Mouse (Mus musculus) neural tube, embryonic 15.5 days (tissue): Measurements from ENCODE around the gene Fbrsl1. TPM values are rescaled to one million over a fixed set of nuclear protein-coding genes. Genes with fewer than 3 reads are reported as not detected.

Experiments used
- ATAC-seq: fragments of 200-750 bp; cut with Nextera tagmentation; 2 replicates; pipeline ENCODE4 v1.8.0; 2017; ENCODE audit warnings: mild to moderate bottlenecking, moderate TSS enrichment, moderate library complexity; ENCODE audit not compliant: low FRiP score
- H3K27ac ChIP-seq: fragments of 300-500 bp; sonication (generic); replicated peaks from 2 replicates; pipeline ENCODE4 v1.5.1; 2015; ENCODE audit warnings: mild to moderate bottlenecking, inconsistent platforms
- H3K27me3 ChIP-seq: fragments of 300-500 bp; sonication (generic); replicated peaks from 2 replicates; pipeline ENCODE4 v1.6.1; 2015; ENCODE audit warnings: inconsistent platforms
- H3K36me3 ChIP-seq: fragments of 300-500 bp; sonication (generic); 2 replicates; pipeline ENCODE4 v1.6.1; 2015; ENCODE audit warnings: inconsistent platforms
- H3K4me1 ChIP-seq: fragments of 300-500 bp; sonication (generic); 2 replicates; pipeline ENCODE4 v1.6.1; 2015; ENCODE audit warnings: inconsistent platforms
- H3K4me2 ChIP-seq: fragments of 300-500 bp; sonication (generic); 2 replicates; pipeline ENCODE4 v1.6.1; 2015; ENCODE audit warnings: inconsistent platforms, mild to moderate bottlenecking, moderate library complexity
- H3K4me3 ChIP-seq: fragments of 300-500 bp; sonication (generic); replicated peaks from 2 replicates; pipeline ENCODE4 v1.5.1; 2015; ENCODE audit warnings: mild to moderate bottlenecking, inconsistent platforms
- H3K9ac ChIP-seq: fragments of 300-500 bp; sonication (generic); replicated peaks from 2 replicates; pipeline ENCODE4 v1.6.1; 2015; ENCODE audit warnings: mild to moderate bottlenecking, inconsistent platforms
- H3K9me3 ChIP-seq: fragments of 300-500 bp; sonication (generic); replicated peaks from 2 replicates; pipeline ENCODE4 v1.6.1; 2016; ENCODE audit warnings: inconsistent platforms
- WGBS: fragments of 180-500 bp; shearing (Covaris S2); methylation state at CpG from one replicate; pipeline ENCODE4 v1.1.7; 2015; ENCODE audit warnings: mixed read lengths; 5-methylcytosine and 5-hydroxymethylcytosine counted together
- polyA plus RNA-seq: library from polyadenylated mRNA; unstranded; fragments of >200 nt; fragmentation: Nextera tagmentation; extraction: Ambion mirVana; gene quantifications from 2 replicates; pipeline ENCODE4 v1.2.1, GENCODE M21; 2015

Gene Fbrsl1
- polyA plus RNA-seq, 1 experiment from 2014 or later = 19.7 TPM

GRCm38 (mm10) chr5:110347006-110347405 lies 101.3 kb downstream of the Fbrsl1 start:
- Histone ChIP-seq H3K4me3 (no peak overlapping the region), H3K4me1 (peaks cover 15% of the 10 kb centered on the region), H3K36me3 (no peaks in the 10 kb centered on the region), H3K27me3 (peaks cover 8% of the 10 kb centered on the region), H3K4me2 (no peak overlapping the region), H3K27ac (no peak overlapping the region), H3K9me3 (no peaks in the 10 kb centered on the region), H3K9ac (no peak overlapping the region)
- ATAC-seq = no peak
- 84% methylated on average over 8 of the region's 8 CpGs for WGBS

DNA sequence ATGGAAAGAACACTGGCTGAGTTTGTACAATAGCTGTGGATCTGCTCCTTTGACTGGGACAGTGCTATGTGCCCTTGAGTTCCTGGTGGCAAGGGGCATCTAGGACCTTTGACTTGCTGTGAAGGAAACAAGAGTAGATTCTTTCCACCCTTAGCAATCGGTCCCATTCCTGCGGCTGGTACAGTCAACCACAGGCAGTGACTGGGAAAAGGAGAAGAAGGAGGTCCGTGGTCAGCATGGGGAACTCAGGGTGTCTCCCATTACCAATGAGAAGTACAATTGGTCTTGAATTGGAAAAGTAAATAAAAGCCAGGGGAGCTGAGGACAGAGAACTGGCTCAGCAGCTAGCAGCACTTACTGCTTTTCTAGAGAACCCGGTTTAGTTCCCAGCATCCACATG lies 102.8 kb downstream of the Fbrsl1 start:
- Histone ChIP-seq H3K27me3 (peaks cover 13% of the 10 kb centered on the region), H3K36me3 (no peaks in the 10 kb centered on the region), H3K4me1 (peaks cover 16% of the 10 kb centered on the region), H3K9me3 (no peaks in the 10 kb centered on the region), H3K27ac (no peak overlapping the region), H3K4me2 (no peak overlapping the region), H3K4me3 (no peak overlapping the region), H3K9ac (no peak overlapping the region)
- 86% methylated on average over 4 of the region's 4 CpGs for WGBS
- ATAC-seq = no peak

GRCm38 (mm10) chr5:110344524-110344923 lies 103.8 kb downstream of the Fbrsl1 start, which contains the start of gene Lrcol1:
Gene Lrcol1, plus strand, starts transcription at chr5:110344730.
- H3K27ac ChIP-seq = no peak within 1 kb of the TSS

DNA sequence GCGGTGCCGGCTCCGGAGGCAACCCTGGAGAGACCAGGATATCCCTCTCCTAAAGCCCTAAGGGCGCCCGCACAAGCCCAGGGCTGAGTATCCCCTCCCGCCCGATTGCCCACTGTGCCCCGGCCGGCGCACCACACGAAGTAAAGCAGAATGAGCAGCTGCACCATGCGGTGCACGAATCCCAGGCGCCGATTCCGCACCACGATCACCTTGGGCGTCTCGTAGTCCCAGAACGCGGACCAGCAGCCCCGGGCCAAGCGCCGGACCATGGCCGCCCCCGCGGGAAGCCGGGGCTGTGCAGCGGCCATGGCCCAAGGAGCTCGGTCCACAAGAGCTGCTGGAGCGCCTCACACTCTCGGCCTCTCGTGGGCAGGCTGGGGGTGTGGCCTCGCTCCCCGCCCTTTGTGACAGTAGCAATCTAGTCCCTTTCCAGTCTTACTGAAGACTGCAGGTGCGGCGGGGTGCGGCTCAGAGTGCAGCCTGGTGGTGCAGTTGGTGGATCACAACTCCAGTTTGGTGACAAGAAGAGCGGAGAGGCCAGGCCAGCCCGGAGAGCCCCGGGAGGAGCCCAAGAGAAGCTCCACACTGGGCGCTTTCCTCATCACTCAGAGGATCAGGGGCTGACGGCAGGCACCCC lies 105.5 kb downstream of the Fbrsl1 start, which contains the start of gene P2rx2:
Gene P2rx2 (minus strand): TSS at position 565 of the 637 bp plus-strand sequence.
- no peaks in the 10 kb centered on the region for H3K36me3 ChIP-seq
- peak within 1 kb of the TSS; percentile 55 for H3K4me3 ChIP-seq
- H3K9me3 ChIP-seq = no peaks in the 10 kb centered on the region
- peak; percentile 69 for ATAC-seq
- peaks cover 16% of the 10 kb centered on the region for H3K4me1 ChIP-seq
- peaks cover 13% of the 10 kb centered on the region for H3K27me3 ChIP-seq
- 1% methylated on average over 43 of the region's 43 CpGs for WGBS
- H3K27ac ChIP-seq = no peak within 1 kb of the TSS
- H3K4me2 ChIP-seq = peak within 1 kb of the TSS; percentile 99
- peak within 1 kb of the TSS; percentile 64 for H3K9ac ChIP-seq

More at GRCm38 (mm10) chr5:110344524-110344923, 103.8 kb downstream of the Fbrsl1 start, which contains the start of gene Lrcol1:
- no peak within 1 kb of the TSS for H3K9ac ChIP-seq
- WGBS = 83% methylated on average over 4 of the region's 4 CpGs
- peaks cover 16% of the 10 kb centered on the region for H3K4me1 ChIP-seq
- H3K4me2 ChIP-seq = no peak within 1 kb of the TSS
- no peaks in the 10 kb centered on the region for H3K36me3 ChIP-seq
- H3K27me3 ChIP-seq = peaks cover 13% of the 10 kb centered on the region
- no peak within 1 kb of the TSS for H3K4me3 ChIP-seq
- no peak for ATAC-seq
- H3K9me3 ChIP-seq = no peaks in the 10 kb centered on the region

- no peak overlapping the region for H3K9ac ChIP-seq
- WGBS = 96% methylated on average over 2 of the region's 2 CpGs
- H3K27ac ChIP-seq = no peak overlapping the region
- peaks cover 13% of the 10 kb centered on the region for H3K27me3 ChIP-seq
- ATAC-seq = no peak
- 0 out of 2 replicates have a peak, but pooled peaks cover 6% of the 10 kb centered on the region for H3K36me3 ChIP-seq
- H3K9me3 ChIP-seq = no peaks in the 10 kb centered on the region
- H3K4me2 ChIP-seq = no peak overlapping the region
- H3K4me3 ChIP-seq = no peak overlapping the region
- H3K4me1 ChIP-seq = peaks cover 16% of the 10 kb centered on the region
Observed at GRCm38 (mm10) chr5:110338792-110339191, 109.5 kb downstream of the Fbrsl1 start.

DNA sequence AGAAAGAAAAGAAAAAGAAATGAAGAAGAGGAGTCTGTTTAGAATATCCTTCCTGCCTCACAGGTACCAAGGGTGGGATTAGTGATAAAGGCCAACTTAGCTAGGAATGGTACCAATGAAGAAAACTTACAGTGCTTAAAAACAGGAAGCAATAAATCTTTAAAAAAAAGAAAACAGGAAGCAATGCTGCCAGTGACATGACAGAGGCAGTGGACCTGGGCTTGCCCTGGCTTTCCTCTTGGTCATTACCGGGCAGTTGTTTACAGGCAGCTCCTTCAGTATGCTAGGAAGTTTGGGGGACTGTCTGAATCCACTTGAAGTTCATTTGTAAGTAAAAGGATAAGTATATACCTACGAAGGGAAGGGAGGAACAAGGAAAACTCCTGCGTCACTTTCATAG lies 117.8 kb downstream of the Fbrsl1 start:
- WGBS = 87% methylated on average over 3 of the region's 3 CpGs
- no peak for ATAC-seq
- H3K4me3 ChIP-seq = no peak overlapping the region

DNA sequence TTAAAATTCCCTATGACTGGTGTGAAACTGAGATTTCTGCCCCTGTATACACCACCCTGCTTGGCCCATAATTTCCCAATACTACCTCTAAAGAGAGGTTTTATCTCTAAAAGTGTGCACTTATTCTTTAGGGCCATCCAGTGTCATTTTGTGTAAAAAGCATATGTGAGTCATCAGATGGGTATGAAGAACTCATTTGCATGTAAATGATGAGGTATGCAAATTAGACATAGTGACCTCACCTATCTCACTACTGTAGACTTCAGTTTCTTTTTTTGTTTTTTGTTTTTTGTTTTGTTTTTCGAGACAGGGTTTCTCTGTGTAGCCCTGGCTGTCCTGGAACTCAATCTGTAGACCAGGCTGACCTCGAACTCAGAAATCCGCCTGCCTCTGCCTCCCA lies 135.2 kb downstream of the Fbrsl1 start:
- no peaks in the 10 kb centered on the region for H3K4me1 ChIP-seq
- H3K4me3 ChIP-seq = no peak overlapping the region
- no peaks in the 10 kb centered on the region for H3K9me3 ChIP-seq
- H3K4me2 ChIP-seq = no peak overlapping the region
- WGBS = 93% methylated on average over 3 of the region's 3 CpGs
- H3K27me3 ChIP-seq = no peaks in the 10 kb centered on the region
- ATAC-seq = no peak
- no peak overlapping the region for H3K9ac ChIP-seq
- peaks cover 6% of the 10 kb centered on the region for H3K36me3 ChIP-seq
- H3K27ac ChIP-seq = no peak overlapping the region

More for the DNA sequence above, 117.8 kb downstream of the Fbrsl1 start:
- H3K9ac ChIP-seq = no peak overlapping the region
- no peaks in the 10 kb centered on the region for H3K9me3 ChIP-seq
- H3K36me3 ChIP-seq = peaks cover 27% of the 10 kb centered on the region
- no peaks in the 10 kb centered on the region for H3K4me1 ChIP-seq
- H3K4me2 ChIP-seq = no peak overlapping the region
- no peaks in the 10 kb centered on the region for H3K27me3 ChIP-seq
- H3K27ac ChIP-seq = no peak overlapping the region

Other genes with a start within 250 kb of the Fbrsl1 start
- 19.3 and 23.7 TPM in 2 replicates for gene Ankle2, start 217.5 kb downstream of the Fbrsl1 start, polyA plus RNA-seq
- gene Pgam5, start 178.6 kb downstream of the Fbrsl1 start, polyA plus RNA-seq = 95.5 and 99.0 TPM in 2 replicates
- 11.7 and 14.6 TPM in 2 replicates for gene Pxmp2, start 162.3 kb downstream of the Fbrsl1 start, polyA plus RNA-seq
- 6.1 and 10.9 TPM in 2 replicates for gene Pole, start 162.2 kb downstream of the Fbrsl1 start, polyA plus RNA-seq
- gene P2rx2, start 105.3 kb downstream of the Fbrsl1 start, polyA plus RNA-seq = 9.8 and 11.3 TPM in 2 replicates
- gene Lrcol1, start 103.8 kb downstream of the Fbrsl1 start, polyA plus RNA-seq = not detected in 2 replicates
- gene Galnt9, start 95.9 kb upstream of the Fbrsl1 start, polyA plus RNA-seq = 19.4 and 23.3 TPM in 2 replicates
- 40.1 and 49.0 TPM in 2 replicates for gene Noc4l, start 204.9 kb upstream of the Fbrsl1 start, polyA plus RNA-seq
- 17.5 and 18.3 TPM in 2 replicates for gene Ddx51, start 204.9 kb upstream of the Fbrsl1 start, polyA plus RNA-seq